Comparison of ENCODE assay signal across 8 mouse cellular contexts in the genomic region with DNA sequence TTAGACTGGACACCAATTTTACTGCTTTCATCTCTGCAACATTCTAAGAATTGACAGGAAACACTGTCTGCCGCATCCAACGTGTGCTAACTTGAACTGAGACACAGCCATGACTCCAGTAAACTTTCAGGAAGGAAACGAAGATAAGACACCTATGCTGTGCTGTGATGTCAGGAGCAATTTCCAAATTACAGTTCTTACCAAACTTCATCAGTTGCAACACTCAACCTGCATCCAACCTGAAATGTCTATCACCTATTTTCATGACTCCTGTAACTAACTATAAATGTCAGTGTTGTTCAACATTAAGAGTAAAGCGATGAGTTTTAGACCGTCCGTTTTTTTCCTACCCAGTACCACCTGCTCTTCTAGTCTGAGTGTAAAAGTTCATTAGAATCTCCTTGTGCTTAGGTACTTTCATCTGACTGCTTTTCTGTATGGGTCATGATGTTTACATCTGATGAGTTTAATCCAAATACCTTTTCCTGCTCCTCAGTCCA. TPM values are rescaled to one million over a fixed set of nuclear protein-coding genes. Genes with fewer than 3 reads are reported as not detected.
A peak's percentile ranks its signal among the peaks of the same experiment; 100 is the strongest.
DNase-seq lines count a peak whose midpoint lies in the region; ATAC-seq and TF ChIP-seq lines count a peak whose summit lies in the region.

No protein-coding gene starts in this region.

- ATAC-seq in embryonic facial prominence, embryonic 14.5 days (ENCODE audit: low read depth) = no peak
- ATAC-seq in limb, embryonic 12.5 days (ENCODE audit: insufficient number of reproducible peaks, insufficient read depth, low FRiP score, low TSS enrichment, low read depth) = no peak
- ATAC-seq in megakaryocyte-erythroid progenitor cell, adult 5-6 weeks (replicated peaks; ENCODE audit: low FRiP score, low TSS enrichment, poor library complexity, severe bottlenecking) = no peak

- no peaks in the 10 kb centered on the region for H3K9me3 ChIP-seq in embryonic facial prominence, embryonic 14.5 days (ENCODE audit: control insufficient read depth, low read length)
- no peaks in the 10 kb centered on the region for H3K9me3 ChIP-seq in limb, embryonic 12.5 days

- TF ChIP-seq POLR2A in liver, adult 2 months (IDR thresholded peaks at IDR 0.05; ENCODE audit: extremely low read depth, insufficient read depth, low read length) = no peak
- no peak for TF ChIP-seq POLR2A in small intestine, adult 2 months (IDR thresholded peaks at IDR 0.05; ENCODE audit: low read depth, low read length)

- peak overlapping the region; percentile 92 for H3K4me2 ChIP-seq in embryonic facial prominence, embryonic 14.5 days (ENCODE audit: low read depth, low read length)
- H3K4me2 ChIP-seq in limb, embryonic 12.5 days = peak overlapping the region; percentile 84

- peak; percentile 69 for DNase-seq in liver, adult 2 months (ENCODE audit: extremely low read depth, low read depth, low spot score)
- DNase-seq in liver = no peak
- DNase-seq in embryonic facial prominence, embryonic 14.5 days (ENCODE audit: low spot score) = peak; percentile 14
- DNase-seq in thymus, adult 18-20 months = no peak
- DNase-seq in embryo, embryonic 10 days (ENCODE audit: low spot score) = no peak

- H3K27me3 ChIP-seq in liver, adult 2 months (ENCODE audit: control insufficient read depth, insufficient read depth, low read length) = no peaks in the 10 kb centered on the region
- no peaks in the 10 kb centered on the region for H3K27me3 ChIP-seq in embryonic facial prominence, embryonic 14.5 days (replicated peaks; ENCODE audit: control insufficient read depth, insufficient read depth, low read length)
- H3K27me3 ChIP-seq in limb, embryonic 12.5 days = no peaks in the 10 kb centered on the region
- H3K27me3 ChIP-seq in small intestine, adult 2 months (ENCODE audit: control insufficient read depth, insufficient read depth, low read length) = no peaks in the 10 kb centered on the region

- H3K4me3 ChIP-seq in liver, adult 2 months (ENCODE audit: insufficient read depth, low read depth, low read length) = peak overlapping the region; percentile 80
- H3K4me3 ChIP-seq in embryonic facial prominence, embryonic 14.5 days (ENCODE audit: low read depth, low read length) = peak overlapping the region; percentile 95
- peak overlapping the region; percentile 90 for H3K4me3 ChIP-seq in limb, embryonic 12.5 days (replicated peaks)
- no peak overlapping the region for H3K4me3 ChIP-seq in small intestine, adult 2 months (ENCODE audit: low read depth, low read length)

- peaks cover 14% of the 10 kb centered on the region; the same call in 1 of the 2 replicates for H3K4me1 ChIP-seq in liver, adult 2 months (ENCODE audit: control insufficient read depth, insufficient read depth, low read length)
- peaks cover 14% of the 10 kb centered on the region for H3K4me1 ChIP-seq in embryonic facial prominence, embryonic 14.5 days (ENCODE audit: control insufficient read depth, insufficient read depth, low read length)
- peaks cover 13% of the 10 kb centered on the region for H3K4me1 ChIP-seq in limb, embryonic 12.5 days (replicated peaks)
- no peaks in the 10 kb centered on the region for H3K4me1 ChIP-seq in small intestine, adult 2 months (ENCODE audit: control insufficient read depth, insufficient read depth, insufficient read length, low read length)

- no peaks in the 10 kb centered on the region for H3K36me3 ChIP-seq in liver, adult 2 months (ENCODE audit: control insufficient read depth, insufficient read depth, low read length)
- H3K36me3 ChIP-seq in embryonic facial prominence, embryonic 14.5 days (ENCODE audit: control insufficient read depth, insufficient read depth, low read length) = no peaks in the 10 kb centered on the region
- H3K36me3 ChIP-seq in limb, embryonic 12.5 days = no peaks in the 10 kb centered on the region
- no peaks in the 10 kb centered on the region; the same call in 1 of the 2 replicates for H3K36me3 ChIP-seq in small intestine, adult 2 months (ENCODE audit: control insufficient read depth, insufficient read depth, low read length)

- 22% methylated on average over 6 of the region's 6 CpGs for WGBS in liver, adult 2 months
- WGBS in embryonic facial prominence, embryonic 14.5 days = 60% methylated on average over 6 of the region's 6 CpGs
- WGBS in limb, embryonic 12.5 days = 70% methylated on average over 6 of the region's 6 CpGs
- 36% methylated on average over 6 of the region's 6 CpGs for WGBS in small intestine, adult 2 months

- peak overlapping the region; percentile 85 for H3K27ac ChIP-seq in liver, adult 2 months (replicated peaks; ENCODE audit: insufficient read depth, low read depth, low read length)
- H3K27ac ChIP-seq in embryonic facial prominence, embryonic 14.5 days (replicated peaks; ENCODE audit: low read depth, low read length) = 0 out of 2 replicates have a peak overlapping the region, but pooled peaks have one; percentile 89
- no peak overlapping the region for H3K27ac ChIP-seq in limb, embryonic 12.5 days
- peak overlapping the region; percentile 90 for H3K27ac ChIP-seq in small intestine, adult 2 months (ENCODE audit: insufficient read depth, low read depth, low read length)

- no peak for TF ChIP-seq CTCF in liver, adult 2 months (IDR thresholded peaks at IDR 0.05; ENCODE audit: low read depth, low read length)
- TF ChIP-seq CTCF in small intestine, adult 2 months (IDR thresholded peaks at IDR 0.05; ENCODE audit: extremely low read depth, insufficient read length, insufficient replicate concordance, low read depth, low read length) = no peak

- H3K79me2 ChIP-seq in liver, adult 2 months (ENCODE audit: control insufficient read depth, insufficient read depth, low read length) = peaks cover 10% of the 10 kb centered on the region; the same call in 1 of the 2 replicates

- peak overlapping the region; percentile 86 for H3K9ac ChIP-seq in liver, adult 2 months (ENCODE audit: low read depth, low read length)
- H3K9ac ChIP-seq in embryonic facial prominence, embryonic 14.5 days (ENCODE audit: low read depth, low read length) = peak overlapping the region; percentile 87
- peak overlapping the region; percentile 81 for H3K9ac ChIP-seq in limb, embryonic 12.5 days (replicated peaks)

RNA-seq across cellular contexts. Expression of a gene that starts 3.2 kb away (rescaled TPM):
- total RNA-seq in liver, adult 2 months (2014; rRNA removed) = 4.4 and 7.2 TPM in 2 replicates
- polyA plus RNA-seq in liver, adult 2 months (2012; rRNA removed) = 2.6 and 3.6 TPM in 2 replicates
- 37.0 and 41.8 TPM in 2 replicates for polyA plus RNA-seq in embryonic facial prominence, embryonic 14.5 days (2014; fragmentation: Nextera tagmentation; extraction: Ambion mirVana)
- 68.9 and 71.8 TPM in 2 replicates for polyA plus RNA-seq in limb, embryonic 12.5 days (2016; fragmentation: Nextera tagmentation; extraction: Ambion mirVana)
- polyA plus RNA-seq in small intestine, adult 2 months (2012; rRNA removed) = 1.7 and 2.6 TPM in 2 replicates
- total RNA-seq in megakaryocyte-erythroid progenitor cell, adult 5-6 weeks (2014; fragmentation: Nextera tagmentation) = 53.1 and 54.8 TPM in 2 replicates
- total RNA-seq in megakaryocyte-erythroid progenitor cell, adult 5-6 weeks (2017) = 23.9 and 64.8 TPM in 2 replicates

RNA-seq across cellular contexts. Expression of a gene that starts 16.9 kb away (rescaled TPM):
- 30.2 and 33.1 TPM in 2 replicates for total RNA-seq in liver, adult 2 months (2014; rRNA removed)
- polyA plus RNA-seq in liver, adult 2 months (2012; rRNA removed) = 21.8 and 23.6 TPM in 2 replicates
- polyA plus RNA-seq in embryonic facial prominence, embryonic 14.5 days (2014; fragmentation: Nextera tagmentation; extraction: Ambion mirVana) = 126 and 130 TPM in 2 replicates
- polyA plus RNA-seq in limb, embryonic 12.5 days (2016; fragmentation: Nextera tagmentation; extraction: Ambion mirVana) = 116 and 120 TPM in 2 replicates
- 8.6 and 14.7 TPM in 2 replicates for polyA plus RNA-seq in small intestine, adult 2 months (2012; rRNA removed)
- total RNA-seq in megakaryocyte-erythroid progenitor cell, adult 5-6 weeks (2014; fragmentation: Nextera tagmentation) = 75.4 and 83.6 TPM in 2 replicates
- total RNA-seq in megakaryocyte-erythroid progenitor cell, adult 5-6 weeks (2017) = 106 and 110 TPM in 2 replicates

RNA-seq across cellular contexts. Expression of a gene that starts 16.9 kb away (rescaled TPM):
- 9.9 and 11.1 TPM in 2 replicates for total RNA-seq in liver, adult 2 months (2014; rRNA removed)
- 6.2 and 6.9 TPM in 2 replicates for polyA plus RNA-seq in liver, adult 2 months (2012; rRNA removed)
- 12.2 and 12.6 TPM in 2 replicates for polyA plus RNA-seq in embryonic facial prominence, embryonic 14.5 days (2014; fragmentation: Nextera tagmentation; extraction: Ambion mirVana)
- polyA plus RNA-seq in limb, embryonic 12.5 days (2016; fragmentation: Nextera tagmentation; extraction: Ambion mirVana) = 8.4 and 9.1 TPM in 2 replicates
- 3.9 and 9.0 TPM in 2 replicates for polyA plus RNA-seq in small intestine, adult 2 months (2012; rRNA removed)
- 18.3 and 21.3 TPM in 2 replicates for total RNA-seq in megakaryocyte-erythroid progenitor cell, adult 5-6 weeks (2014; fragmentation: Nextera tagmentation)
- total RNA-seq in megakaryocyte-erythroid progenitor cell, adult 5-6 weeks (2017) = 13.5 and 15.8 TPM in 2 replicates

Comparison
In these comparisons a context has a peak if more than half of its experiments do, and no peak if none do; other contexts are left out.
1. DNase-seq: peak in liver, adult 2 months (single experiment) and embryonic facial prominence, embryonic 14.5 days (single experiment); none in liver (single experiment), thymus, adult 18-20 months (0 of 2) and embryo, embryonic 10 days (single experiment).
2. Peak in every context shown above with its lines, with median percentiles within 50 percentile points of each other: H3K9ac ChIP-seq.